ENCODE assay signal across 8 mouse cellular contexts in the genomic region with DNA sequence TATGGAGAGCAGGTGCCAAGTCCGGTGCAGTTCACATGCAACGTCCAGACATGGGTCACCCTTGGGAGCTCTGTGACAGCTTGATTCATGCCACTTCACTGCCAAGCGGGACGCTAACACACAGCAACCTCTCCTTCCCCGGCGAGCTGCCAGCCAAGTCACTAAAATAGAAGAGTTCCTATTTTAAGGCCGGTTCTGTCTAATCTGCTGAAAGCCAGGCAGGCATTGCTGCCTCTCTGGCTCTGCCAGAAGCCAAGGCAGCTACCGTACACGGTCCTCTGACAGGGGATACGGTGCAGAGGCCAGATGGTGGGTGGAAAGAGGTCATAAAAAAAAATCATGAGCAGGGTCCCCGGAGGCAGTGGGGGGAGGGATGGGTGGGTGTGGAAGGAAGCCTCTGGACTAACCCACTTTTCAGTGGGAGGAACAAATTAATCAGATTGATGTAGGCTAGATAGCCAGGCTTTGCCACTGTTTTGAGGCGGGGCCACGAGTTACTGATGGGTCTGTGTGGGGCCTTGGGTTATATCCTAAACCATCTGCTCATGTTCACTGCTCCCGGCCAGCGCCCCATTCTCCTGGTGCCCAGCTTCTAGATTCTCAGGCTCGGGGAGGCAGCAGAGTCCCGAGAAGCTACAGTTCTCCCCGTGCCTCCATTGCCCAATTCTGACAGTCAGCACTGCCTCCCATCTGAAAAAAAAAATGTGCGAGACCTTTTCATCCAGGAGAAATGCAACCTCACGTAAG. TPM values are rescaled to one million over a fixed set of nuclear protein-coding genes. Genes with fewer than 3 reads are reported as not detected.
DNase-seq lines count a peak whose midpoint lies in the region.

No protein-coding gene starts in this region.

- intact Hi-C loops in heart, postnatal 36 days (cut with DNase I), result no loop called here

- DNase-seq in MN1 (ENCODE audit: low spot score), result peak; percentile 90
- DNase-seq in adrenal gland, adult 8-10 months, result peak; percentile 89
- DNase-seq in frontal cortex, postnatal 14 days (ENCODE audit: low spot score in 2 of 2), result peak; percentile 66 to 70
- DNase-seq in heart, postnatal 36 days, result peak; percentile 73 to 76
- DNase-seq in layer of hippocampus, postnatal 14 days (ENCODE audit: low spot score in 2 of 2), result peak; percentile 61 to 63
- DNase-seq in right cerebral cortex, postnatal 10 days (ENCODE audit: low spot score in 2 of 2), result peak; percentile 90 to 93
- DNase-seq in Muller cell, postnatal 12 days (ENCODE audit: inconsistent ontology term), result no peak
- DNase-seq in urinary bladder, adult 18-20 months (ENCODE audit: low spot score in 2 of 2), result no peak

RNA-seq across cellular contexts. Expression of a gene that starts 28.4 kb away (rescaled TPM):
- under 1 TPM in 1 of 4 experiments, not detected in 3; 0.28 TPM for total RNA-seq in adrenal gland, adult 8-10 months (2022)
- total RNA-seq in heart, postnatal 36 days (2021), result not detected
- under 1 TPM; 0.35 to 0.41 TPM for total RNA-seq in layer of hippocampus, postnatal 14 days (2021)

Comparison
In these comparisons a context has a peak if more than half of its experiments do, and no peak if none do; other contexts are left out.
1. DNase-seq: peak in MN1 (single experiment), adrenal gland, adult 8-10 months (single experiment), frontal cortex, postnatal 14 days (2 of 2), heart, postnatal 36 days (2 of 2), layer of hippocampus, postnatal 14 days (2 of 2) and right cerebral cortex, postnatal 10 days (2 of 2); none in Muller cell, postnatal 12 days (single experiment) and urinary bladder, adult 18-20 months (0 of 2).